Mouse (Mus musculus): ENCODE data around the gene Mcidas. TPM values are rescaled to one million over a fixed set of nuclear protein-coding genes. Genes with fewer than 3 reads are reported as not detected.
A peak's percentile ranks its signal among the peaks of the same experiment; 100 is the strongest.

Gene Mcidas
- polyA plus RNA-seq, 1 experiment from 2014 or later, result not detected

DNA sequence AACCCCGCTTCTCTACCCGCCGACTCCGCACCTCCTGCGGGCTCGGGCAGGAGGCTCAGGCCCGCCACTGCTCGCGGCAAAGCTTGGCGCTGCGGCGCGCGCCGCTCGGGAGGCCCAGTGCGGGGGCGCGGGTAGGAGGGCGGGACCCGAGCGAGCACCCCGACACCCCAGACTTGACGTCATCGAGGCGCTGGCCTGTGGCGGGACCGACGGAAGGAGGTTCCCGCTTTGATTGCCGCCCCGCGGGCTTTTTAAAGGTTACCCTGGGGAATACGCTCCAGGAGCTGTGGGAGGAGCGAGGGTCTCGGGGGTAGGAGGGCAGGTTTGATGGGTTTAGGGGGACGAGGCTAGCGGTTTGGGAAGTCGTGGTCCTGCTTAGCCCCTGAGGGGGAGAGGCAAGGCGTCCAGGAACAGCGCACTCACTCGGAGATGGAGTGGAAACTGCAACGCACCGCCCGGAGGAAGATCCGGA is 41.3 kb downstream of the Mcidas start, which contains the start of gene Cdc20b:
Gene Cdc20b (plus strand): TSS at position 162 of the 472 bp plus-strand sequence.
- WGBS, result under 1% methylated on average over 46 of the region's 46 CpGs
- no peaks in the 10 kb centered on the region for H3K9me3 ChIP-seq (replicated peaks; ENCODE audit: low read length)
- TF ChIP-seq CTCF (IDR thresholded peaks at IDR 0.05; ENCODE audit: low read depth), result no peak
- H3K36me3 ChIP-seq (ENCODE audit: insufficient read depth, low read length), result no peaks in the 10 kb centered on the region
- H3K4me2 ChIP-seq (ENCODE audit: low read length), result peak within 1 kb of the TSS; percentile 64
- no peak within 1 kb of the TSS for H3K27ac ChIP-seq
- H3K9ac ChIP-seq (ENCODE audit: low read depth, low read length), result peak within 1 kb of the TSS; percentile 24; the same call in 1 of the 2 replicates
- ATAC-seq (replicated peaks; ENCODE audit: low FRiP score, low read depth) (0 out of 2 replicates have a peak, but pooled peaks have one; percentile 9), DNase-seq (ENCODE audit: low spot score) (peak; percentile 43)
- H3K4me1 ChIP-seq (replicated peaks; ENCODE audit: insufficient read depth, low read length), result 0 out of 2 replicates have a peak, but pooled peaks cover 3% of the 10 kb centered on the region
- peak within 1 kb of the TSS; percentile 41 for H3K4me3 ChIP-seq (replicated peaks; ENCODE audit: low read depth, low read length)
- H3K27me3 ChIP-seq (ENCODE audit: insufficient read depth, low read length), result peaks cover 17% of the 10 kb centered on the region

DNA sequence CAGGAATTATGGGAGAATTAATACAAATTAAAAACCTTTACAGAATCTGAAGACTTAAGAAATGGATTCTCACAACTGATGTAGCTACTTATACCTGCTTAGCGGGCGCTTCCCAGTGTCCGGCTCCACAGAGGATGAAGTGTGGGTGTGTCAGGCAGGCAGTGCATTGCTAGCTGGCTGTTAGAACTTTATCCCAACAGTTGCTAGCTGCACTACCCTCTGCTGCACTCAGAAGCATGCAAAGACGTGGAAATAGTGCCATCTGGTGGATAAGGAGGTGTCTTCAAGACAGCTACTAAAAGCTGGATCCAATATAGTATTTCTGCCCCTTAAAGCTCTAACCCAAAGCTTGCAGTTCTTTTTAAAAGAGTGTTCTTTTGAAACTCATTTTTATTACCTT is 42.2 kb downstream of the Mcidas start:
- no peak overlapping the region for H3K27ac ChIP-seq
- H3K9me3 ChIP-seq (replicated peaks; ENCODE audit: low read length), result no peaks in the 10 kb centered on the region
- no peak overlapping the region for H3K9ac ChIP-seq (ENCODE audit: low read depth, low read length)
- peak overlapping the region; percentile 41 for H3K4me3 ChIP-seq (replicated peaks; ENCODE audit: low read depth, low read length)
- no peaks in the 10 kb centered on the region for H3K36me3 ChIP-seq (ENCODE audit: insufficient read depth, low read length)
- DNase-seq (ENCODE audit: low spot score) (peak; percentile 98), ATAC-seq (replicated peaks; ENCODE audit: low FRiP score, low read depth) (peak; percentile 74)
- H3K4me1 ChIP-seq (replicated peaks; ENCODE audit: insufficient read depth, low read length), result 0 out of 2 replicates have a peak, but pooled peaks cover 3% of the 10 kb centered on the region
- peak; percentile 93 for TF ChIP-seq CTCF (IDR thresholded peaks at IDR 0.05; ENCODE audit: low read depth)
- peak overlapping the region; percentile 64 for H3K4me2 ChIP-seq (ENCODE audit: low read length)
- peaks cover 17% of the 10 kb centered on the region for H3K27me3 ChIP-seq (ENCODE audit: insufficient read depth, low read length)
- WGBS, result 0% methylated on average over 4 of the region's 4 CpGs

- 25% methylated on average over 3 of the region's 3 CpGs for WGBS
- Histone ChIP-seq H3K4me3 (replicated peaks; ENCODE audit: low read depth, low read length) (peak overlapping the region; percentile 58), H3K27me3 (ENCODE audit: insufficient read depth, low read length) (no peaks in the 10 kb centered on the region), H3K36me3 (ENCODE audit: insufficient read depth, low read length) (peaks cover 7% of the 10 kb centered on the region), H3K9ac (ENCODE audit: low read depth, low read length) (no peak overlapping the region), H3K4me2 (ENCODE audit: low read length) (peak overlapping the region; percentile 61), H3K9me3 (replicated peaks; ENCODE audit: low read length) (no peaks in the 10 kb centered on the region), H3K4me1 (replicated peaks; ENCODE audit: insufficient read depth, low read length) (peaks cover 2% of the 10 kb centered on the region; the same call in 1 of the 2 replicates), H3K27ac (no peak overlapping the region)
- no peak for DNase-seq (ENCODE audit: low spot score)
- ATAC-seq (replicated peaks; ENCODE audit: low FRiP score, low read depth), result no peak
- TF ChIP-seq CTCF (IDR thresholded peaks at IDR 0.05; ENCODE audit: low read depth), result no peak
Measured at GRCm38 (mm10) chr13:113044876-113045275, 51.2 kb downstream of the Mcidas start.

- DNase-seq (ENCODE audit: low spot score), result peak; percentile 70
- 5% methylated on average over 18 of the region's 18 CpGs for WGBS
- no peak for ATAC-seq (replicated peaks; ENCODE audit: low FRiP score, low read depth)
Measured at GRCm38 (mm10) chr13:113045458-113046110, 51.9 kb downstream of the Mcidas start.

DNA sequence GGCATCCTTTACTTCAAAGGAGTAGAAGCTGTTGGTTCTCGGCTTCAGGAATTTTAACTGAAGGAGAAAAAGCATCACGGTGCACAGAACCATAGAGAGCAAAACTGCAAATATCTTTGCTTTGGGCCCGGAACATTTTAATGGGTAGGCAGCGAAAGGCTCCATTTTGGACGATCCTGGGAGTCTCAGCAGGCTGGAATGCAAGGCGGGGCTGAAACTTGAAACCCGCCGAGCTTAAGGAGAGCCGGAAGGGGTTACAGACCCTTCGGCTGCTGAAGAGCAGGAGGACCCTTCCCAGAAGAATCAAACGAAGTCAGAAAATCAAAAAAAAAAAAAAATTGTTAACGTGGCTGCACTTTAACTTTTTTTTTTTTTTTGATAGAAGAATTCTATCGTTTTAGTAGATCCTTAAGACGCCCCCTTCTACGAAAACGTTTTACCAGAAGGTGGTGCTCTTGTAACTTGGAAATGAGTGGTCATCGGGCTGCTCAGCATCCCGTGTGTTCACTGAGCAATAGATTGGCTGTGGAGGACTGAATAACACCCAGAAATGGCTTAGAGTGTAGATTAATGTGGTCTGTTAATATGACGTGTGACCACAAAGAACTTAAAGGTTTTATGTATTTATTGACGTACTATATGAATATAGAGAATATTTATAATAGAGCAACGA is 52.7 kb downstream of the Mcidas start, which contains the start of gene Gpx8:
Gene Gpx8 (minus strand): TSS at position 200 of the 673 bp plus-strand sequence.
- peak; percentile 71 for TF ChIP-seq CTCF (IDR thresholded peaks at IDR 0.05; ENCODE audit: low read depth)
- 5% methylated on average over 21 of the region's 21 CpGs for WGBS
- peak within 1 kb of the TSS; percentile 61 for H3K4me2 ChIP-seq (ENCODE audit: low read length)
- peak within 1 kb of the TSS; percentile 67 for H3K9ac ChIP-seq (ENCODE audit: low read depth, low read length)
- peaks cover 7% of the 10 kb centered on the region for H3K36me3 ChIP-seq (ENCODE audit: insufficient read depth, low read length)
- H3K27ac ChIP-seq, result peak within 1 kb of the TSS; percentile 83
- H3K9me3 ChIP-seq (replicated peaks; ENCODE audit: low read length), result no peaks in the 10 kb centered on the region
- peak within 1 kb of the TSS; percentile 58 for H3K4me3 ChIP-seq (replicated peaks; ENCODE audit: low read depth, low read length)
- H3K4me1 ChIP-seq (replicated peaks; ENCODE audit: insufficient read depth, low read length), result peaks cover 2% of the 10 kb centered on the region; the same call in 1 of the 2 replicates
- ATAC-seq (replicated peaks; ENCODE audit: low FRiP score, low read depth), result peak; percentile 87
- no peaks in the 10 kb centered on the region for H3K27me3 ChIP-seq (ENCODE audit: insufficient read depth, low read length)
- DNase-seq (ENCODE audit: low spot score), result peak; percentile 93

More at GRCm38 (mm10) chr13:113045458-113046110, 51.9 kb downstream of the Mcidas start:
- no peak for TF ChIP-seq CTCF (IDR thresholded peaks at IDR 0.05; ENCODE audit: low read depth)
- Histone ChIP-seq H3K4me2 (ENCODE audit: low read length) (peak overlapping the region; percentile 61), H3K27ac (peak overlapping the region; percentile 83), H3K9ac (ENCODE audit: low read depth, low read length) (peak overlapping the region; percentile 67), H3K27me3 (ENCODE audit: insufficient read depth, low read length) (no peaks in the 10 kb centered on the region), H3K4me3 (replicated peaks; ENCODE audit: low read depth, low read length) (peak overlapping the region; percentile 58), H3K36me3 (ENCODE audit: insufficient read depth, low read length) (peaks cover 7% of the 10 kb centered on the region), H3K4me1 (replicated peaks; ENCODE audit: insufficient read depth, low read length) (peaks cover 2% of the 10 kb centered on the region; the same call in 1 of the 2 replicates), H3K9me3 (replicated peaks; ENCODE audit: low read length) (no peaks in the 10 kb centered on the region)

GRCm38 (mm10) chr13:113047018-113047417 is 53.4 kb downstream of the Mcidas start:
- no peak for TF ChIP-seq CTCF (IDR thresholded peaks at IDR 0.05; ENCODE audit: low read depth)

More at GRCm38 (mm10) chr13:113047018-113047417, 53.4 kb downstream of the Mcidas start:
- no peak overlapping the region for H3K4me3 ChIP-seq (replicated peaks; ENCODE audit: low read depth, low read length)
- H3K27ac ChIP-seq, result no peak overlapping the region
- peaks cover 2% of the 10 kb centered on the region; the same call in 1 of the 2 replicates for H3K4me1 ChIP-seq (replicated peaks; ENCODE audit: insufficient read depth, low read length)
- DNase-seq (ENCODE audit: low spot score) (no peak), ATAC-seq (replicated peaks; ENCODE audit: low FRiP score, low read depth) (peak; percentile 12; the same call in 1 of the 2 replicates)
- H3K36me3 ChIP-seq (ENCODE audit: insufficient read depth, low read length), result 0 out of 2 replicates have a peak, but pooled peaks cover 2% of the 10 kb centered on the region
- H3K9ac ChIP-seq (ENCODE audit: low read depth, low read length), result no peak overlapping the region
- no peak overlapping the region for H3K4me2 ChIP-seq (ENCODE audit: low read length)
- no peaks in the 10 kb centered on the region for H3K9me3 ChIP-seq (replicated peaks; ENCODE audit: low read length)
- H3K27me3 ChIP-seq (ENCODE audit: insufficient read depth, low read length), result no peaks in the 10 kb centered on the region

Measured in kidney, postnatal 0 days (tissue).